Mouse (Mus musculus) hindbrain, embryonic 13.5 days (tissue): Measurements from ENCODE around the gene Gm42906. TPM values are rescaled to one million over a fixed set of nuclear protein-coding genes. Genes with fewer than 3 reads are reported as not detected.

Experiments used
- ATAC-seq: fragments of 200-750 bp; cut with Nextera tagmentation; 2 replicates; pipeline ENCODE4 v1.8.0; 2017; ENCODE audit warnings: moderate TSS enrichment; ENCODE audit not compliant: low FRiP score
- H3K27ac ChIP-seq: fragments of 300-500 bp; sonication (generic); 2 replicates; pipeline ENCODE4 v1.5.1; 2015; ENCODE audit warnings: inconsistent platforms, mild to moderate bottlenecking, moderate library complexity
- H3K27me3 ChIP-seq: fragments of 300-500 bp; sonication (generic); 2 replicates; pipeline ENCODE4 v1.6.1; 2015; ENCODE audit warnings: mild to moderate bottlenecking, inconsistent platforms
- H3K36me3 ChIP-seq: fragments of 300-500 bp; sonication (generic); 2 replicates; pipeline ENCODE4 v1.6.1; 2015; ENCODE audit warnings: mild to moderate bottlenecking, inconsistent platforms
- H3K4me1 ChIP-seq: fragments of 300-500 bp; sonication (generic); replicated peaks from 2 replicates; pipeline ENCODE4 v1.6.1; 2015; ENCODE audit warnings: inconsistent platforms
- H3K4me2 ChIP-seq: fragments of 300-500 bp; sonication (generic); 2 replicates; pipeline ENCODE4 v1.6.1; 2015; ENCODE audit warnings: inconsistent platforms, mild to moderate bottlenecking, moderate library complexity
- H3K4me3 ChIP-seq: fragments of 300-500 bp; sonication (generic); 2 replicates; pipeline ENCODE4 v1.5.1; 2015; ENCODE audit warnings: mild to moderate bottlenecking, inconsistent platforms
- H3K9ac ChIP-seq: fragments of 300-500 bp; sonication (generic); 2 replicates; pipeline ENCODE4 v1.6.1; 2015; ENCODE audit warnings: mild to moderate bottlenecking, inconsistent platforms
- H3K9me3 ChIP-seq: fragments of 300-500 bp; sonication (generic); 2 replicates; pipeline ENCODE4 v1.6.1; 2016; ENCODE audit warnings: inconsistent platforms
- WGBS: fragments of 180-500 bp; shearing (Covaris S2); methylation state at CpG from one replicate; pipeline ENCODE4 v1.1.7; 2015; 5-methylcytosine and 5-hydroxymethylcytosine counted together
- polyA plus RNA-seq: library from polyadenylated mRNA; unstranded; fragments of >200 nt; fragmentation: Nextera tagmentation; extraction: Ambion mirVana; gene quantifications from 2 replicates; pipeline ENCODE4 v1.2.1, GENCODE M21; 2015

The Gm42906 gene
- polyA plus RNA-seq, 1 experiment from 2014 or later = not detected

- 91% methylated on average over 2 of the region's 2 CpGs for WGBS
- ATAC-seq = no peak
Observed at GRCm38 (mm10) chr5:151379210-151379609, 48.8 kb downstream of the Gm42906 start.

GRCm38 (mm10) chr5:151376931-151377330 is 51.0 kb downstream of the Gm42906 start:
- H3K9me3 ChIP-seq = no peaks in the 10 kb centered on the region
- H3K4me1 ChIP-seq = no peaks in the 10 kb centered on the region
- 83% methylated on average over 4 of the region's 4 CpGs for WGBS
- no peaks in the 10 kb centered on the region for H3K27me3 ChIP-seq
- H3K4me3 ChIP-seq = no peak overlapping the region
- H3K27ac ChIP-seq = no peak overlapping the region
- ATAC-seq = no peak
- H3K9ac ChIP-seq = no peak overlapping the region
- no peaks in the 10 kb centered on the region for H3K36me3 ChIP-seq
- H3K4me2 ChIP-seq = no peak overlapping the region

More at GRCm38 (mm10) chr5:151379210-151379609, 48.8 kb downstream of the Gm42906 start:
- Histone ChIP-seq H3K9ac (no peak overlapping the region), H3K4me1 (no peaks in the 10 kb centered on the region), H3K36me3 (no peaks in the 10 kb centered on the region), H3K4me3 (no peak overlapping the region), H3K27ac (no peak overlapping the region), H3K27me3 (no peaks in the 10 kb centered on the region), H3K4me2 (no peak overlapping the region), H3K9me3 (no peaks in the 10 kb centered on the region)

GRCm38 (mm10) chr5:151374825-151375224 is 53.1 kb downstream of the Gm42906 start:
- no peaks in the 10 kb centered on the region for H3K9me3 ChIP-seq
- H3K4me3 ChIP-seq = no peak overlapping the region
- no peak overlapping the region for H3K4me2 ChIP-seq
- no peak overlapping the region for H3K27ac ChIP-seq
- H3K36me3 ChIP-seq = no peaks in the 10 kb centered on the region
- no peak overlapping the region for H3K9ac ChIP-seq
- no peak for ATAC-seq
- no peaks in the 10 kb centered on the region for H3K4me1 ChIP-seq
- WGBS = 77% methylated on average over 2 of the region's 2 CpGs
- H3K27me3 ChIP-seq = no peaks in the 10 kb centered on the region

- no peaks in the 10 kb centered on the region for H3K9me3 ChIP-seq
- H3K27me3 ChIP-seq = no peaks in the 10 kb centered on the region
- no peak for ATAC-seq
- no peak overlapping the region for H3K27ac ChIP-seq
- H3K4me3 ChIP-seq = no peak overlapping the region
- no peak overlapping the region for H3K9ac ChIP-seq
- WGBS = 88% methylated on average over 2 of the region's 2 CpGs
- peaks cover 14% of the 10 kb centered on the region for H3K4me1 ChIP-seq
- no peak overlapping the region for H3K4me2 ChIP-seq
- no peaks in the 10 kb centered on the region for H3K36me3 ChIP-seq
Observed at GRCm38 (mm10) chr5:151371130-151371529, 56.8 kb downstream of the Gm42906 start.

- peak overlapping the region; percentile 96 for H3K27ac ChIP-seq
- H3K9me3 ChIP-seq = no peaks in the 10 kb centered on the region
- H3K9ac ChIP-seq = peak overlapping the region; percentile 75
- H3K4me3 ChIP-seq = peak overlapping the region; percentile 56
- peak overlapping the region; percentile 60 for H3K4me2 ChIP-seq
- 62% methylated on average over 5 of the region's 5 CpGs for WGBS
- no peak for ATAC-seq
- H3K4me1 ChIP-seq = peaks cover 14% of the 10 kb centered on the region
- H3K27me3 ChIP-seq = no peaks in the 10 kb centered on the region
- H3K36me3 ChIP-seq = no peaks in the 10 kb centered on the region
Observed at GRCm38 (mm10) chr5:151369306-151369721, 58.6 kb downstream of the Gm42906 start.

- Histone ChIP-seq H3K36me3 (no peaks in the 10 kb centered on the region), H3K4me3 (peak overlapping the region; percentile 56), H3K27ac (peak overlapping the region; percentile 96), H3K4me2 (peak overlapping the region; percentile 60), H3K27me3 (no peaks in the 10 kb centered on the region), H3K4me1 (peaks cover 14% of the 10 kb centered on the region), H3K9me3 (no peaks in the 10 kb centered on the region), H3K9ac (peak overlapping the region; percentile 75)
- peak; percentile 99 for ATAC-seq
- WGBS = under 1% methylated on average over 75 of the region's 75 CpGs
Observed at GRCm38 (mm10) chr5:151368395-151369190, 59.4 kb downstream of the Gm42906 start.

GRCm38 (mm10) chr5:151367881-151368394 is 60.0 kb downstream of the Gm42906 start:
- Histone ChIP-seq H3K4me1 (peaks cover 14% of the 10 kb centered on the region), H3K9ac (peak overlapping the region; percentile 74), H3K36me3 (no peaks in the 10 kb centered on the region), H3K4me2 (peak overlapping the region; percentile 57), H3K27ac (peak overlapping the region; percentile 96), H3K4me3 (peak overlapping the region; percentile 56), H3K27me3 (no peaks in the 10 kb centered on the region), H3K9me3 (no peaks in the 10 kb centered on the region)
- WGBS = 10% methylated on average over 16 of the region's 16 CpGs
- ATAC-seq = peak; percentile 55

- Histone ChIP-seq H3K27ac (peak overlapping the region; percentile 96; the same call in 1 of the 2 replicates), H3K4me1 (peaks cover 14% of the 10 kb centered on the region), H3K27me3 (no peaks in the 10 kb centered on the region), H3K9me3 (no peaks in the 10 kb centered on the region), H3K9ac (peak overlapping the region; percentile 74; the same call in 1 of the 2 replicates), H3K36me3 (no peaks in the 10 kb centered on the region), H3K4me2 (peak overlapping the region; percentile 57), H3K4me3 (peak overlapping the region; percentile 56)
- ATAC-seq = no peak
- WGBS = 100% methylated on average over 1 of the region's 1 CpGs
Observed at GRCm38 (mm10) chr5:151367317-151367716, 60.6 kb downstream of the Gm42906 start.

GRCm38 (mm10) chr5:151363343-151364000 is 64.5 kb downstream of the Gm42906 start:
- no peaks in the 10 kb centered on the region for H3K36me3 ChIP-seq
- ATAC-seq = no peak
- peaks cover 9% of the 10 kb centered on the region for H3K4me1 ChIP-seq
- H3K9me3 ChIP-seq = no peaks in the 10 kb centered on the region
- no peak overlapping the region for H3K4me3 ChIP-seq
- H3K27me3 ChIP-seq = no peaks in the 10 kb centered on the region
- 80% methylated on average over 3 of the region's 3 CpGs for WGBS
- H3K9ac ChIP-seq = no peak overlapping the region
- no peak overlapping the region for H3K4me2 ChIP-seq
- H3K27ac ChIP-seq = no peak overlapping the region

- H3K9ac ChIP-seq = no peak overlapping the region
- no peaks in the 10 kb centered on the region for H3K36me3 ChIP-seq
- H3K27ac ChIP-seq = peak overlapping the region; percentile 35; the same call in 1 of the 2 replicates
- no peak overlapping the region for H3K4me3 ChIP-seq
- no peaks in the 10 kb centered on the region for H3K27me3 ChIP-seq
- 78% methylated on average over 1 of the region's 1 CpGs for WGBS
- no peaks in the 10 kb centered on the region for H3K4me1 ChIP-seq
- H3K4me2 ChIP-seq = no peak overlapping the region
- no peaks in the 10 kb centered on the region for H3K9me3 ChIP-seq
- no peak for ATAC-seq
Observed at GRCm38 (mm10) chr5:151349616-151350015, 78.3 kb downstream of the Gm42906 start.

- ATAC-seq = no peak
Observed at GRCm38 (mm10) chr5:151348418-151348817, 79.5 kb downstream of the Gm42906 start.

GRCm38 (mm10) chr5:151346626-151347025 is 81.3 kb downstream of the Gm42906 start:
- WGBS = 92% methylated on average over 8 of the region's 8 CpGs
- no peaks in the 10 kb centered on the region for H3K27me3 ChIP-seq
- H3K4me1 ChIP-seq = no peaks in the 10 kb centered on the region
- no peak overlapping the region for H3K4me3 ChIP-seq
- H3K9me3 ChIP-seq = no peaks in the 10 kb centered on the region
- H3K27ac ChIP-seq = no peak overlapping the region
- no peak overlapping the region for H3K9ac ChIP-seq
- no peak overlapping the region for H3K4me2 ChIP-seq
- H3K36me3 ChIP-seq = no peaks in the 10 kb centered on the region
- no peak for ATAC-seq

More at GRCm38 (mm10) chr5:151348418-151348817, 79.5 kb downstream of the Gm42906 start:
- H3K27ac ChIP-seq = no peak overlapping the region
- H3K9me3 ChIP-seq = no peaks in the 10 kb centered on the region
- H3K4me3 ChIP-seq = no peak overlapping the region
- no peaks in the 10 kb centered on the region for H3K36me3 ChIP-seq
- H3K4me1 ChIP-seq = no peaks in the 10 kb centered on the region
- H3K9ac ChIP-seq = no peak overlapping the region
- H3K4me2 ChIP-seq = no peak overlapping the region
- H3K27me3 ChIP-seq = no peaks in the 10 kb centered on the region
- 86% methylated on average over 3 of the region's 3 CpGs for WGBS
